Mouse (Mus musculus): ENCODE data around the gene Selenof.

Selenof gene

GRCm38 (mm10) chr3:144644202-144644601 is 74.1 kb downstream of the Selenof start:
- no peak for DNase-seq
